Mouse (Mus musculus): ENCODE results near the gene Cd8a.

- TF ChIP-seq POLR2A (IDR thresholded peaks at IDR 0.05; ENCODE audit: insufficient read depth, low read depth, low read length) (no peak), CTCF (IDR thresholded peaks at IDR 0.05) (no peak)
These were observed 33.9 kb upstream of the Cd8a start for GRCm38 (mm10) chr6:71339351-71339750.

Measured in heart, adult 2 months (tissue).